Mouse (Mus musculus): Measurements from ENCODE around the gene Cyp2d10. TPM values are rescaled to one million over a fixed set of nuclear protein-coding genes. Genes with fewer than 3 reads are reported as not detected.

Gene Cyp2d10
- polyA plus RNA-seq, 1 experiment: not detected

GRCm38 (mm10) chr15:82437975-82438617 lies 31.1 kb upstream of the Cyp2d10 start:
- Histone ChIP-seq H3K27me3 (ENCODE audit: control insufficient read depth, insufficient read depth, insufficient read length) (no peaks in the 10 kb centered on the region), H3ac (ENCODE audit: control insufficient read depth, insufficient read length, low read depth) (no peak overlapping the region), H3K79me3 (ENCODE audit: low read depth) (no peaks in the 10 kb centered on the region), H3K36me3 (ENCODE audit: control insufficient read depth, insufficient read depth) (no peaks in the 10 kb centered on the region), H3K79me2 (ENCODE audit: control insufficient read depth, insufficient read depth) (no peaks in the 10 kb centered on the region), H3K4me3 (ENCODE audit: insufficient read depth, poor library complexity, severe bottlenecking) (no peak overlapping the region)
- TF ChIP-seq MAX (IDR thresholded peaks at IDR 0.05) (no peak), MYOG (IDR thresholded peaks at IDR 0.05; ENCODE audit: control insufficient read depth, extremely low read depth, insufficient read length) (no peak), CTCF (IDR thresholded peaks at IDR 0.05; ENCODE audit: control insufficient read depth, insufficient read depth, insufficient read length) (no peak), MYOD1 (IDR thresholded peaks at IDR 0.05; ENCODE audit: control insufficient read depth, insufficient read length, low read depth) (no peak), CEBPB (IDR thresholded peaks at IDR 0.05; ENCODE audit: low read depth) (no peak), USF1 (IDR thresholded peaks at IDR 0.05; ENCODE audit: low read depth) (no peak), FOSL1 (IDR thresholded peaks at IDR 0.05; ENCODE audit: insufficient read depth, low read length, poor library complexity, severe bottlenecking) (no peak)

GRCm38 (mm10) chr15:82435606-82436005 lies 28.6 kb upstream of the Cyp2d10 start:
- H3K36me3 ChIP-seq (ENCODE audit: control insufficient read depth, insufficient read depth): no peaks in the 10 kb centered on the region
- no peak overlapping the region for H3K4me3 ChIP-seq (ENCODE audit: insufficient read depth, poor library complexity, severe bottlenecking)
- TF ChIP-seq CTCF (IDR thresholded peaks at IDR 0.05; ENCODE audit: control insufficient read depth, insufficient read depth, insufficient read length): no peak
- TF ChIP-seq USF1 (IDR thresholded peaks at IDR 0.05; ENCODE audit: low read depth): no peak
- no peak for TF ChIP-seq MAX (IDR thresholded peaks at IDR 0.05)
- no peak for TF ChIP-seq FOSL1 (IDR thresholded peaks at IDR 0.05; ENCODE audit: insufficient read depth, low read length, poor library complexity, severe bottlenecking)
- no peak overlapping the region for H3ac ChIP-seq (ENCODE audit: control insufficient read depth, insufficient read length, low read depth)
- no peaks in the 10 kb centered on the region for H3K79me3 ChIP-seq (ENCODE audit: low read depth)
- H3K27me3 ChIP-seq (ENCODE audit: control insufficient read depth, insufficient read depth, insufficient read length): no peaks in the 10 kb centered on the region
- H3K79me2 ChIP-seq (ENCODE audit: control insufficient read depth, insufficient read depth): no peaks in the 10 kb centered on the region

- no peak overlapping the region for H3K4me3 ChIP-seq (ENCODE audit: insufficient read depth, poor library complexity, severe bottlenecking)
- H3K79me2 ChIP-seq (ENCODE audit: control insufficient read depth, insufficient read depth): no peaks in the 10 kb centered on the region
- no peaks in the 10 kb centered on the region for H3K36me3 ChIP-seq (ENCODE audit: control insufficient read depth, insufficient read depth)
- no peak for TF ChIP-seq CEBPB (IDR thresholded peaks at IDR 0.05; ENCODE audit: low read depth)
- no peak for TF ChIP-seq FOSL1 (IDR thresholded peaks at IDR 0.05; ENCODE audit: insufficient read depth, low read length, poor library complexity, severe bottlenecking)
- no peak for TF ChIP-seq CTCF (IDR thresholded peaks at IDR 0.05; ENCODE audit: control insufficient read depth, insufficient read depth, insufficient read length)
- no peak for TF ChIP-seq MYOD1 (IDR thresholded peaks at IDR 0.05; ENCODE audit: control insufficient read depth, insufficient read length, low read depth)
- no peak for TF ChIP-seq MAX (IDR thresholded peaks at IDR 0.05)
- TF ChIP-seq MYOG (IDR thresholded peaks at IDR 0.05; ENCODE audit: control insufficient read depth, extremely low read depth, insufficient read length): no peak
- no peak for TF ChIP-seq USF1 (IDR thresholded peaks at IDR 0.05; ENCODE audit: low read depth)
- no peaks in the 10 kb centered on the region for H3K79me3 ChIP-seq (ENCODE audit: low read depth)
- no peak overlapping the region for H3ac ChIP-seq (ENCODE audit: control insufficient read depth, insufficient read length, low read depth)
- H3K27me3 ChIP-seq (ENCODE audit: control insufficient read depth, insufficient read depth, insufficient read length): no peaks in the 10 kb centered on the region
These were observed 28.0 kb upstream of the Cyp2d10 start for GRCm38 (mm10) chr15:82435011-82435410.

DNA sequence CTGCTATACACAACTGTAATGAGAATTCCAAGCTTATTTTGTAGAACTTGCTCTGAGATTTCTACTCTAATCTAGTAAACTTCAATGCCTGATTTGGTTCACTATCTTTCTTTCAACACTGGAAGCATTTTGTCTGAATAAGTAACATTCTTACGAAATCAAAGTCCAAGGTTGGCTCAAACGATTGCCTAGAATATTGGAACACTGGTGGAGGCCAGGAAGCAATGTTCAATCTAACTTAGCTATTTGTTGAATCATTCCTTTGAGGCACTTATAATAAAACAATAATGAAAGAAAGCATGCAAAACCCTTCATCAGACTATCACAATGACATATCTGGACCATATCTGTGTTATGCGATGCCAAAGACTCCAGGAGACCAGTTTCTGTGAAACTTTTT lies 27.5 kb upstream of the Cyp2d10 start:
- no peak overlapping the region for H3K4me3 ChIP-seq (ENCODE audit: insufficient read depth, poor library complexity, severe bottlenecking)
- TF ChIP-seq MYOG (IDR thresholded peaks at IDR 0.05; ENCODE audit: control insufficient read depth, extremely low read depth, insufficient read length) (no peak), CTCF (IDR thresholded peaks at IDR 0.05; ENCODE audit: control insufficient read depth, insufficient read depth, insufficient read length) (no peak), MYOD1 (IDR thresholded peaks at IDR 0.05; ENCODE audit: control insufficient read depth, insufficient read length, low read depth) (no peak), MAX (IDR thresholded peaks at IDR 0.05) (no peak), USF1 (IDR thresholded peaks at IDR 0.05; ENCODE audit: low read depth) (no peak), CEBPB (IDR thresholded peaks at IDR 0.05; ENCODE audit: low read depth) (no peak), FOSL1 (IDR thresholded peaks at IDR 0.05; ENCODE audit: insufficient read depth, low read length, poor library complexity, severe bottlenecking) (no peak)
- no peaks in the 10 kb centered on the region for H3K79me2 ChIP-seq (ENCODE audit: control insufficient read depth, insufficient read depth)
- H3ac ChIP-seq (ENCODE audit: control insufficient read depth, insufficient read length, low read depth): no peak overlapping the region
- no peaks in the 10 kb centered on the region for H3K27me3 ChIP-seq (ENCODE audit: control insufficient read depth, insufficient read depth, insufficient read length)
- H3K79me3 ChIP-seq (ENCODE audit: low read depth): no peaks in the 10 kb centered on the region
- no peaks in the 10 kb centered on the region for H3K36me3 ChIP-seq (ENCODE audit: control insufficient read depth, insufficient read depth)

DNA sequence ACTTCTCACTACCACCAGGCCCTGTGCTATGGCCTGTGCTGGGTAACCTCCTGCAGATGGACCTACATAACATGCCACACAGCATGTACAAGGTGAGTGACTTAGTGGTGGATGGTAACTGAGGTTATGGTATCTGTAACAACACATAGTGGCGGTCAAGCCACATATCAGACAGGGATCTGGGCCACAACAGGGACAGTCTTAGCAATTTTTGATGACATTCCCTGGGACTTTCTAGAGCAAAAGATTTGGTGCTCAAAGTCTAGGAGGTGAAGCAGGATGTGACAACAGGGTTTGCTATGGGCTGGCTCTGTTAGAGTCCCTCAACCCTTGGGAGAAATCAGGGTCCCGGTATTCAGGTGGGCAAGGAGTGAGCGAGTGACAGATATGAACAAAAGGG lies 26.6 kb upstream of the Cyp2d10 start:
- H3K79me3 ChIP-seq (ENCODE audit: low read depth): no peaks in the 10 kb centered on the region
- H3ac ChIP-seq (ENCODE audit: control insufficient read depth, insufficient read length, low read depth): no peak overlapping the region
- TF ChIP-seq CEBPB (IDR thresholded peaks at IDR 0.05; ENCODE audit: low read depth): no peak
- no peak for TF ChIP-seq MYOD1 (IDR thresholded peaks at IDR 0.05; ENCODE audit: control insufficient read depth, insufficient read length, low read depth)
- no peak for TF ChIP-seq USF1 (IDR thresholded peaks at IDR 0.05; ENCODE audit: low read depth)
- TF ChIP-seq FOSL1 (IDR thresholded peaks at IDR 0.05; ENCODE audit: insufficient read depth, low read length, poor library complexity, severe bottlenecking): no peak
- no peak for TF ChIP-seq MAX (IDR thresholded peaks at IDR 0.05)
- TF ChIP-seq MYOG (IDR thresholded peaks at IDR 0.05; ENCODE audit: control insufficient read depth, extremely low read depth, insufficient read length): no peak
- TF ChIP-seq CTCF (IDR thresholded peaks at IDR 0.05; ENCODE audit: control insufficient read depth, insufficient read depth, insufficient read length): no peak
- no peaks in the 10 kb centered on the region for H3K79me2 ChIP-seq (ENCODE audit: control insufficient read depth, insufficient read depth)
- no peak overlapping the region for H3K4me3 ChIP-seq (ENCODE audit: insufficient read depth, poor library complexity, severe bottlenecking)
- no peaks in the 10 kb centered on the region for H3K27me3 ChIP-seq (ENCODE audit: control insufficient read depth, insufficient read depth, insufficient read length)
- no peaks in the 10 kb centered on the region for H3K36me3 ChIP-seq (ENCODE audit: control insufficient read depth, insufficient read depth)

- Histone ChIP-seq H3K4me3 (ENCODE audit: insufficient read depth, poor library complexity, severe bottlenecking) (no peak within 1 kb of the TSS), H3K36me3 (ENCODE audit: control insufficient read depth, insufficient read depth) (no peaks in the 10 kb centered on the region), H3K79me2 (ENCODE audit: control insufficient read depth, insufficient read depth) (no peaks in the 10 kb centered on the region), H3K27me3 (ENCODE audit: control insufficient read depth, insufficient read depth, insufficient read length) (no peaks in the 10 kb centered on the region), H3ac (ENCODE audit: control insufficient read depth, insufficient read length, low read depth) (no peak within 1 kb of the TSS), H3K79me3 (ENCODE audit: low read depth) (no peaks in the 10 kb centered on the region)
- TF ChIP-seq MYOG (IDR thresholded peaks at IDR 0.05; ENCODE audit: control insufficient read depth, extremely low read depth, insufficient read length) (no peak), CEBPB (IDR thresholded peaks at IDR 0.05; ENCODE audit: low read depth) (no peak), MYOD1 (IDR thresholded peaks at IDR 0.05; ENCODE audit: control insufficient read depth, insufficient read length, low read depth) (no peak), CTCF (IDR thresholded peaks at IDR 0.05; ENCODE audit: control insufficient read depth, insufficient read depth, insufficient read length) (no peak), USF1 (IDR thresholded peaks at IDR 0.05; ENCODE audit: low read depth) (no peak), FOSL1 (IDR thresholded peaks at IDR 0.05; ENCODE audit: insufficient read depth, low read length, poor library complexity, severe bottlenecking) (no peak), MAX (IDR thresholded peaks at IDR 0.05) (no peak)
These were observed 26.1 kb upstream of the Cyp2d10 start, which contains the start of gene Cyp2d9 for GRCm38 (mm10) chr15:82433137-82433536. Gene Cyp2d9 (plus strand): TSS chr15:82433437.
